Mouse (Mus musculus) cortical plate, adult 2 months (tissue): ENCODE measurements around the gene Cth.

Experiments used
- CTCF ChIP-seq: fragments of 200-500 bp; IDR thresholded peaks from 2 replicates; pipeline ENCODE4 v1.5.1; 2011; ENCODE audit warnings: mild to moderate bottlenecking, control low read depth, low read length; ENCODE audit not compliant: insufficient read depth; ENCODE audit errors: extremely low read depth
- POLR2A ChIP-seq: fragments of 200-500 bp; IDR thresholded peaks from 2 replicates; pipeline ENCODE4 v1.6.1; 2011; ENCODE audit warnings: mild to moderate bottlenecking, low read length, control low read depth; ENCODE audit not compliant: insufficient read depth; ENCODE audit errors: extremely low read depth

DNA sequence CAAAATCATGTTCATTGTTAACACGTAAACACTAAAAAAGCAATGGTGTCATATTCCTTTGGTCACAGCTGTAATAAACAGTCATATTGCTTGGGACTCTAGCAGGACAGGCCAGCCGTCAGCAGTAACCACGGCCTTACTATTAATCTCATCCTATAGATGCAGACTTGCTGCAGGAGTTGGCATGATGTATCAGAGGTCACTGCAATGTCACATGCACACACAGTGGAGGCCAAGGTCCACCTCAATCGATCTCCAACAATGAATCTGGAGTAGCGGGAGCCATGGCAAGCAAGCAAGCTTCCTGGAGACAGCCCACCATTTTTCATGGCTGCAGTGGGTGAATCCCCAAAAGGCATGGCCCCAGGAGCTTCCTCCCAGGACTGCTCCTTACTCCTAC, 23.2 kb downstream of the Cth start:
- TF ChIP-seq CTCF (no peak), POLR2A (no peak)
